Mouse (Mus musculus): ENCODE data around the gene Rnaseh2a.

- TF ChIP-seq CTCF (IDR thresholded peaks at IDR 0.05; ENCODE audit: low read depth, low read length): no peak
- no peak for TF ChIP-seq POLR2A (IDR thresholded peaks at IDR 0.05; ENCODE audit: borderline replicate concordance, low read depth, low read length)
Measured at GRCm38 (mm10) chr8:84973803-84974542, 4.4 kb upstream of the Rnaseh2a start.

Measured in bone marrow macrophage, adult 2 months (primary cell).